Mouse (Mus musculus) lung, postnatal 4 days (tissue): ENCODE data around the gene Mark4.

ENCODE experiments used
- DNase-seq, 2 experiments: peaks; one replicate each; pipeline ENCODE4 v3.0.0; 2021

Gene Mark4

DNA sequence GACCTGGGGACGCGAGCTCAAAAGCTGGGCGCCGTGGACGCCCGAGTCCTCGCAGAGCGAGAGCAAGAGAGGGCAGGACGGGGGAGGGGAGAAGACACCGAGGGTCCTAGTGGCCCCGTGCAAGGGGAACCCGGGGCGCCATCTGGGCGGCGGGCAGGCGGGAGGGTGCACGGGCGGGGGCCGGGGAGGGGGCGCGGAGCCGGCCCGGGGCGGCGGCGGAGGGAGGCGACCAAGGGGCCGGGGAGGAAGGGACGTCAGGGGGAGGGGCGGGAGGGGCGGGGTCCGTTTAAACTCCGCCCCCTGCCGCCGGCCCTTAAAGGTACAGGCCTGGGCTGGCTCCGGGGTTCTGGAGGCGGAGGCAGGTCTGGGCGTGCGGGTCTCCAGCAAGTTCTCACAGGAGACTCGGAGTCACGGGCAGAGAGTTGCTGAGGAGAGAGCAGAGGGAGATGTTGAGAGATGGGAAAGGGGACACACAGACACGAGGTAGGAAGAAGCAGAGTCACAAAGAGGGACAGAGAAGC is at the start of gene Mark4:
Mark4 (minus strand) TSS at position 231 of the 521 bp plus-strand sequence.
- peak; percentile 83 to 85 for DNase-seq

DNA sequence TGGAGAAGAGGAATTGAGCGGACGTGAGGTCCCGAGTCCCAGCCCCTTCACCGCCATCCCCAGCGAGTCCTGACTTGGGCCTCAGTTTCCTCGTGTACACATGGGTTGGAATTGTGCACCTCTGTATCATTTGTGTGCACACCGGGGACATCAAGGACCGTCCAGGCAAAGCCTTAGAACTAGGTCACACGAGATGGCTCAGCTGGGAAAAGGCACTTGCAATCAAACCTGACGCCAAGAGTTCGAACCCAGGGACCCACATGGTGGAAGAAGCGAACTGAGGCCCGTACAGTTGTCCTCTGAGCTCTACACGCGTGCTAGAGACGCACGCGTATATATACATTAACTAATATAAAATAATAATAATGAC is 49.0 kb upstream of the Mark4 start:
- DNase-seq = no peak

DNA sequence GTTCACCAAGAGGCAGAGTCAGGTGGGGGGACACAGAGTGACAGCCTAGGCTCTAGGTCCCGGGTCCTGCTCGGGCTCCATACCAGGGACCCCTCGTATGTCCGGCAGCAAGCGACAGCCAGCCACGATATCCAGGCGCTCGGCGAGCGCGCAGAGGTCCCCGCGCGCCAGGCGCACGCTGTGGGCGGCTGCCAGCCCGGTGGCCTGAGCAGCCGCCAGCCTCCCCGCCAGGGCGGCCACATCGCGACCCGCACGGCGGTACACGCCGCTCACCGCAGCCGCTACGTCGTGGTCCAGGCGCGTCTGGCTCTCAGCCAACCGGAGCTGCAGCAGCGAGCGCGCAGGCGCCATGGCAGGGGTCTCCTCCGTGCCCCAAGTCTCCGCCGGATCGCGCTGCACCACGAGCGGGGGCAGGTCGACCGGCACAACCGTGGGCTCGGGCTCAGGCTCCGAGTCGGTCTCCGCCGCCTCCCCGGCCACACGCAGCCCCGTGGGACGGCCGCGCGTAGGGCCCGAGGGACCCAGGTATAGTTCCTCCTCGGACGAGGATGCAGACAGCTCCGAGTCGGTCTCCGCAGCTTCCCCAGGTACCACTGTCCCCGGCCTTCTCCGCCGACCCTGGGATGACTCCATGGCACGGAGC is 48.5 kb upstream of the Mark4 start:
- DNase-seq = peak; percentile 67 to 68

DNA sequence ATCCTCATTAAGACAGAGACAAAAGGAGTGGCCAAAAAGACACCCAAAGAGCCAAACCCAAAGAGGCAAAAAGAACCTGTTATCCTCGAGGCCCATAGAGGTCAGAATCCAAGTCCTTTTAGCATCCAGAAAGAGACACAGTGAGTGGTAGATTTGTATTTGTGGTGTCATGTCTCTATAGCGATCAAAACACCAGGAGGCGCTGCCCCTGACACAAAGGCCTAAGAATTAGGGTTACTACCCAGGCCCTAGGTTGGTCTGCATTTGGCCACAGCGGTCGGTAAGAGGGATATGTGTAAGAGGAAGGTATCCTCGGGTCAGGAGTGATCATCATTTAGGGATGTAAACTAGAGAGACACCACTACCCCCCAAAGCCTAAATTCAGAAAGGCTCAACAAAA is 47.7 kb upstream of the Mark4 start:
- DNase-seq = no peak

DNA sequence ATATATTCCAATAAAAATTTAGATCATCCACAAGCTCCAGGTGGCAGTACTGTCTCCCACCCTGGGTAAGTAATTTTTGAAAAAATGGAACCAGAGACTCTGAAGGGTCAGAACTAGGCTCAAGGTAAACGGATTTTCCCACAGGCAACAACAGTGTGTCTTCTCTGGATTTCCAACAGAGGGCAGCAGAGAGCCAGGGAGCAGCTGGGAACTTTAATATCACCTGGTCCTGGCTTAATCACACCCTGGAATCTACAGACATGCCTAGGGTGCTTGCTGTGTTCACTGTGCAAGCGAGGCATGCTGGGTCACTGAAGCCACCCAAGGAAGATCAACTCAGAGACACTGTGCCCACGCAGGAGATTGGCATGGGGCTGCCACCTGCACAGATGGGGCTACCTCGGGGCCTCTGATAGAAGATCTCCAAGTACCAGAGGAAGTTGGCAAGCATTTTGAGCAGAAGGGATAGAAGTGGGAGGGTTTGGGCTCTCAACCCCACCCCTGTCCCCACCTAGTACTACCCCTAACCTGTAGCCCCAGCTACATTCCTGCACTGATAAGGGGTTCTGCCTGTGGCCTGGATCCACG is 45.0 kb upstream of the Mark4 start:
- peak in 1 of 2 experiments; percentile 66 for DNase-seq

DNA sequence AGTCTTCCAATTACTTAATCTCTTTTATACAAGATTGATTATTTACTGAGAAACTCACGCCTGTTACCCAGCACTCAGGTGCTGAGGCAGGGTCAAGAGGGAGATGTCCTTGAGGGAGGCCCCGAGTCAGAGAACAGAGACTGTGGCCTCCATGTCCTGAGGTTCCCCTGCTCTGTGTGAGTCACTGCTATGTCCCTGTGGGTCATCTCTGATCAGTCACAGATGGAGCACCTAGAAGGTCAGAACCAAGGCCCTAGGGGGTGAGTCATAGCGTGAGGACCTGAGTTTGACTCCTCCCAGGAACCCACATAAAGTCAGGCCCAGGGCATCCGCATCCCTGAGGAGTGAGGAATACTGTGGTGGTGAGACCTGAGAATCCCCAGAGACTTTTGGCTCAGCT is 43.0 kb upstream of the Mark4 start:
- DNase-seq = no peak

DNA sequence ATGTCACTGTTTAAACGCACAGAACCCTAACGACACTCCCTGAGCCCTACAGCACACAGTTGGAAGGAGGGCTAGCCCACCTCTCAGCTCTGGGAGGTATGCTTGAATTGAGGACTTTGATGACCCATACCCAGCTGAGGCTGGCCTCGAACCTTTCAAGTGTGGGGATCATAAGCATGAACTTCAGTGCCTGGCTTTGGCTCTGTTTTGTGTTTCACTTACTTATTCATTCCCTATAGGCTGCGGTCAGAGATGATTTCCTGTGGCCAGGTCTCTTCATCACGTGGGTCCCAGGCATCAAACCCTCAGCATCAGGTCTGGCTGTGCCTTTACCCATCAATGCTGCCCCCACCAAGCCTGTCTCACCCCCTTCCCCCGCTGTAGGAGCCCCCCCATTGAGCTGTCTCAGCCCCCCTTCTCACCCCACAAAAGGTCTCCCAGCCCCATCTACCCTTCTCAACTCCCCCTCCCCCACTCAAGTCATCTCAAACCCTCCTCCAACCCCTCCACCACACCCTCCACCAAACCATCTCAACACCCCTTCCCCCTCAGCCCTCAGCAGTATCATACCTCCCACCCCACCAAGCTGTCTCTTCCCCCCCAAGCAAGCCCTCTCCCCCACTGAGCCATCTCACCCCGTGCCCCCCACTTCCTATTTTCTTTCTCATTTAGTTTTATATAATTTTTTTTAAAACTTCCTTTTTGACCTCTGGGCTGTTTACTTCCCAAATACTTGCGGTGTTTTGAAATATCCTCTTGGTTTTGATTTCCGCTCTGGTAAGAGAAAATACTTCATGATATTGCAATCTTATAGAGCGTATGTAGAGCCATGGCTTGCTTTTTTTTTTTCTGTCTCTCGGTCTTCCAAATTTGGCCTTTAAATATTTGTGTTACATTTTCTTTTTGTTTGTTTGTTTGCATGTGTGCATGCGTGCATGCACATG is 42.1 kb upstream of the Mark4 start:
- DNase-seq = no peak

DNA sequence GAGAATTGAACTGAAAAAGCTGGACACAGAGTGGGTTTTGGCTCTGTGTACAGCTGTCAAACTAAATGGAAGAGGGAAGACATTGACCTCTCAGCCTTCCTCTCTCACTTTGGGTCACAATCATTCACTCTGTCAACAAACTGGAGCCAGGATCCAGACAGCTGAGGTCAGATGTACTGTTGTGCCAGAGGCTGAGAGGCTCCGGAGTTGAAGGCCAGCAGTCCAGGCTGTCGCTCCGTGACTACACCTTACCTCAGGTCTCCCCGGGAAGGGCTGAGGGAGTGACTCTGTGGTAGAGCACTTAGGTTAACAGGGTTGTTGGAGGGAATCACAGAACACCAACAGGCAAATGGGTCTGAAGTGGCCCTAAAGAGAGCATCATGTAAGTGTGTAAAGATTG is 39.7 kb upstream of the Mark4 start:
- no peak for DNase-seq

DNA sequence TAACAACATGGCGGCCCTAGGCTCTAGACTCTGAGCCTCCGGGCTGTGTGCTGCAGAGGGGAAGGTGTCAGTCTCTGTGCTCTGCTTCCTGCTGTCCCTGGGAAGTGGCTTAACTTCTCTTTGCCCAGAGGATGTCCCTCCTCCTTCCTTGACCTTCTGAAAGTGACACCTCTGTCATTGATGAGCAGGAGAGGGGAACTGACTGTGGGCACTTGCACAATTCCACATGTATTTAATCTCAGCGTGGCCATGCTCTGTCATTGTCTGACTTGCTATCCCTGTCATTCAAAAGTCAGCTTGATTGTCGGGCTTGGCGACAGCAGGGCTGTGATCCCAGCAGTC is 37.6 kb upstream of the Mark4 start:
- DNase-seq = no peak

DNA sequence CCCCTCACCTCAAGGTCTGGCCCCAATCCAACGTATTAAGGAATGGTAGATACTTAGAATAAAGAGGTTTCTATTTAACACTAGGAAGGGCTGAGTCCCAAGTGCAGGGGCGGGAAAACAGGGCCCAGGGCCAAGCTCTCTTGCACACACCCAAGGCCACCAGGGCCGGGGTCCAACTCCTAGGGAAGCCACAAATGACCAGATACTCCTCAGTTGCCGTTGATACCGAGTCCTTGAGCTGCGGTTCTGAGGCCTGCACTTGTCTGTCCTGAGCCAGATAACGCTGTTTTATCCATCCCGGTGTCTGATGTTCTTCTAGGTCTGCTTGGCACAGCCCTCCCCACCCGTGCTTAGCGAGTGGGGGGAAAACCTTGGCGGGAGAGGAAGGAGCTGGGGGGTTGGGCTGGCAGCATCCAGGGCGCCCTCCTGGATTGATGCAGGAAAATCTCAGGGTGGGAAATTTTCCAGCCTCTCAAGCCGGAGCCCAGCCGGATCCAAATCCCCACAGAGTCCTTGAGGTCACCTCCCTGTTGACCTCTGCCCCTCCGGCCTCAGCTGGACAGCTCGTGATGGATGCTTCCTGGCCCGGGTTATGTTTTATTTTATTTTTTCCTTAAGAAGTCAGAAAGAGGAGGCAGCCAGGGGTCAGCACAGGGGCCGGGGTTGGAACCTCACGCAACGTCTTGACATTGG is 37.0 kb upstream of the Mark4 start:
- peak in 1 of 2 experiments; percentile 56 for DNase-seq

DNA sequence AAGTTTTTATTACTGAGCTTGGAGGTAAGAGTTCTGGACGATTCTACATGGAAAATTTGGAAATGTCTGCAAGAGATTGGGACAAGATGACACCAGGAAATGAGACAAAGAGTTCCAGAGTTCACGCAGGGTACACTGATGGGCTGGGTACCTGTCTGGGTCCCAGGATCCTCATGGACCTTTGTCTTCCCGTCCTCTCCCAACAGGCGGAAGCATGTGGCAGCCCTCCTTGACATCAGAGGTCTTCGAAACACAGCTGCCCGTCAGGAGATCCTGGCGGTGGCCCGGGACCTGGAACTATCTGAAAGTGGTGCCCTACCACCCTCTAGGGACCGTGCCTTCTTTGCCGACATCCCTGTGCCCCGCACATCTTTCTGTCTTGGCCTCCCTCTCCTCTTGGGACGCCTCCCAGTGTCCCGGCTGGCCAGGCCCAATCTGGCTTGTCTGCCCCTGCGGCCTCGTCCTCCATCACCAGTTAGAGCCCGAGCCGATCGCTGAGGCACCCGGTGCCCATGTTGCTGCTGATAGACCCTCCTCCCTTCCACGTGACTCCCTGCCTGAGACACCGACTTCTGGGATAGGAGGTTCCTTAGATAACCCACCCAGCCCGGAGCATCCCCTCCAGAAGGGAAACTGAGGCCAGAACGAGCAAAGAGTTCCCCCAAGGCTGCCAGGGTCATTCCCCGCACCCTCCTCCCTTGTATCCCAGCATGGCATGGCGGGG is 36.3 kb upstream of the Mark4 start:
- no peak for DNase-seq

DNA sequence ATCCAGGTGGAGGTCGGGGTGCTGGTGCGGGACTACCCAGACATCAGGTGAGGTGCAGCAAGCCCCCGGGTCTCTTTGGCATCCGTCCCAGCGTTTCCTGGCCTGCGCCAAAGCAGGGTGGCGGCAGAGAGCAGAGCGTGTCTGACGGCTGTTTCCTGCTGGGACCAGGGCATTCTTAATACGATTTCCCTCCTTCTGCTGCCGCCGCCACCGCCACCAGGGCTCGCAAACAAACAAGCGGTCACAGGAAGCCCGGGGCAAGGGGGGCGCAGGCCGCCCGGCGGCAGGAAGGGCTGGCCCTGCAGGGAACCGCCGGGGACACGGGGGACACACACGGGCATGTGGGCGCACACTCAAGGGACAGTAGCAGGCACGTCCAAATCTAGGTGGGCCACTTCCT is 33.1 kb upstream of the Mark4 start:
- peak; percentile 80 to 89 for DNase-seq

DNA sequence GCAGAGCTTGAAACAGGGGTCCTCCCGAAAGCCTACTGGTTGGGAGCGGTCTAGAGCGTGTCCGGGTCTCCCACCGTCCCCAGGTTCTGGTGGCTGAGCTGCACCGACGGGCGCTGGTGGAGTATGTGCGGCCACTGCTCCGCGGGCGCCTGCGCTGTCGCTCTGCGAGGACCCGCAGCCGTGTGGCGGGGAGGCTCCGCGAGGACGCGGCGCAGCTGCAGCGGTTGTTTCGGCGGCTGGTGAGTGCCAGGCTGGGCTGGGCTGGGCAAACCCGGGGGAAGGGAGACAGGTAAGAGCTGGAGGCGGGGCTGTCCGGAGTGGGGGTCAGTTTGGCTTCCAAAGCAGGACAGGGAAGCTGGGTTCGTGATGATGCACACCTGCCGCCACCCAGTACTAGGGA is 30.9 kb upstream of the Mark4 start:
- no peak for DNase-seq

DNA sequence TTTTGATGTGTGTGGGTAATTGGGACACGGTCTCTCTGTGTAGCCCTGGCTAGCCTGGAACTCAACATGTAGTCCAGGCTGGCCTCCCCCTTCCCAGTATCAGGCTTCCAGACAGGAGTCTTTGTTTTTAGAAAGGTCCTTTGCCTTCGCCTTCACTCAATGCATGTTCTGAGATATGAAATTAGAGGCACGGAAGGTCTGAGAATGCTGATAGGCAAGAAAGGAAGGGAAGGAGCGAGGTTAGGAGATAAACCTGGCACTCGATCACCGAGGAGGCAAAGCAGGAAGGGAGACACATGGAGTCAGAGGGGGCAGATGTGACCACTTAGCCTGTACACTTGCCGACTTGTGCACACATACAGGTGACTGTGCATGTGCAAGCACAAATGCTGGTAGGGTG is 27.9 kb upstream of the Mark4 start:
- DNase-seq = no peak

DNA sequence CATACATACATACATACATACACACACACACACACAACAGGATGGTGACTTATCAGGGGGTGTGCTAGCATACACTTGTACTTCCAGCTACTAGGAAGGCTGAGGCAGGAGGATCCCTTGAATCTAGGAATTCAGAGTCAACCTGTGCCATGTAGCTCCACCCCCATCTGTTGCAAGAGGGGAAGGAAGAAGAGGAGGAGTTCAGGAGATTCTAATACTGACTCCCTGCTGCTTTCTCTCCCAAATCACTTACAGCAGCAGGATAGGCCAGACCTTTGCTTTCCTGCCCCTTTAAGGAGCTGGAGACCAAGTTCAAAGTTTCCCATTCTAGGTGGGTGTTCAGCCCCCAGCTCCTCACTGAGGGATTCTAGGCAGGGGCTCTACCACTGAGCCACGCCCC is 26.9 kb upstream of the Mark4 start:
- DNase-seq = no peak

DNA sequence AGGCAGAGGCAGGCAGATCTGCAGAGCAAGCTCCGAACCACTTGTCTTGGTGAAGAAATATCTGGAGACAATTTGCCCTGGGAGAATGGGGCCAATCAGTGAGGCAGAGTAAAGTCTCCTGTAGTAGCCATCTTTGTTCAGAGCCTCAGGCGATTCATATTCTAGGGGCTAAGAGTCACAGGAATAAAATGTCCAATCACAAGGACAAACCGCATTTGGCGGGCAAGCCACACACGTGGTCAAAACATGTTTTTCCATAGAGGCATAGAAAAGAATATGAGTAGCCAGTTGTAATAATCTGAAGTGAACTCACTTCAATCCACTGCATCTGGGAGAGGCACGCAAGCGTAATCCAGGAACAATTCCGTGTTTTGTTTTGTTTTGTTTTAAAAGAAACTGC is 24.7 kb upstream of the Mark4 start:
- no peak for DNase-seq

DNA sequence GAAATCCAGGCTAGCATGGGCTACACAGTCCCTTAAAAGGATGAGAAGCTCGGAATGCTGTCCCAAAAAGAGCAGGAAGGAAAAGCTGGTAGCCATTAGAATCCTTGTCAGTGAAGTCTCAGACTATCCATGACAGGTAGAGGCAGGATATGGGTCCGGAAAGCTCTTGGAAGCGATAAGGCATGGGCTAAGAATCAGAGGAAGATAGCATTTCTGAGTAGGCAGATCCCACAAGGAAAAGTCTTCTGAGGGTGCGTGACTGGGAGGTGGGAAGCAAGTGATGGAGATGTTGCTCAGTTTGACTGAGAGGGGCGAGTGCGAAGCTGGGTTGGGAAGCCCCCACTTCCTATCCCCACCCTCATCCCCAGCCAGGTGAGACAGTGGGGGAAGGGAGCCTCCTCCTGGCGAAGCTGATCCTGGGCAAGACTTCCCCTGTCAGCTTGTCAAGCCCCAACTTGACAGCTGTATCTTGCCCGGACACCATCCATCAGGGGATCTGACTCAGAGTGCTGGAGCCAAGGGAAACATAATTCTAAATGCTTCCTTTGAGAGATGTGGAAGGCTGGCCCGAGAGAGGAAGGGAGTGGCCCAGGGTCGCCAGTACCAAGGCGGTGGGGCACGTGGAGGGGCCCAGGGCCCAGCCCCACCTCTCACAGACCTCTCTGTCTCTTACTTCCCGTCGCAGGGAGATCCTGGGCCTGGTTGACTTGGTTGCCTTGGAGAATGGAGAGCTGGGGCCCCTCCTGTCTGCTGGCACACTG is 19.2 kb upstream of the Mark4 start:
- peak in 1 of 2 experiments; percentile 56 for DNase-seq

DNA sequence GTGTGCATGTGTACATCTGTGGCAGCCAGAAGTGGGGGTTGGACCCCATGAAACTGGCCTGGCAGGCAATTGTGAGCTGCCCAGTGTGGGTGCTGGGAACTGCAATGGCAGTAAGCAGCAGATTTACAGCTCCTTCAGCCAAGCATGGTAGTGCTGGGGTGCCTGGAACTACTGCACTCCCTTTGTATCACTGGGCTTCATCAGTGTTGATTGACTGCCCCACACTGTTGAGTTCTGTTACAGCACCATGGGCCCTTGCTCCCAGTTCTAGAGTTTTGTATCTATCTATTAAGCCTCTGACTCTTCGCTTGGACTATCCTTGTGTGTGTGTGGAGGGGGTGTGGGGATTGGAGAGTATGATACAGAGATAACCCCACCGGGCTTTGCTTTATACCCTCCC is 18.5 kb upstream of the Mark4 start:
- no peak for DNase-seq

DNA sequence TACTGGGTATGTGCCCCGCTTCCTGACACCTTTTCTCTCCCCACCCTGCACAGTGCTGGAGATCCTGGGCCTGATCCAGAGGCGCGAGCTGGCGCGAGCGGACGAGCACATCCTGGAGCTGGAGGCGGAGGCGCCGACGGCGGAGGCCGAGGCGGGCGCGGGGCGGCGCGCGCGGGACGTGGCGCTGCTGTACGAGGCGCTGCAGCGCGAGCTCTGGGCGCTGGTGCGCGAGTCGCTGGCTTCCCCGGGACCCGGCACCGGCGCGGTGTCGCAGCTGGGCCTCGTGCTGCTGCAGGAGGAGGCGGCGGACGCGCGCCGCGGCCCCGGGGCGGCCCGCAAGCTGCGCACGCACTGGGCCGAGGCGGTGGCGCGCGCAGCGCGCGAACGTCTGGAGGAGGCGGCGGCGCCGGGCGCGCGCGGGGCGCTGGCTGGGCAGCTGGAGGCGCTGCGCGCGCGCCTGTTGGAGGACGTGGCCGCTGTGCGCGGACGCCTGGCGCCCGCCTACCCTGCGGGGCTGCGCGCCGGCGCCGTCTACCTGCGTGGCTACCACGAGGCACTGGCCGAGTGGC is 15.3 kb upstream of the Mark4 start:
- peak; percentile 78 to 91 for DNase-seq

DNA sequence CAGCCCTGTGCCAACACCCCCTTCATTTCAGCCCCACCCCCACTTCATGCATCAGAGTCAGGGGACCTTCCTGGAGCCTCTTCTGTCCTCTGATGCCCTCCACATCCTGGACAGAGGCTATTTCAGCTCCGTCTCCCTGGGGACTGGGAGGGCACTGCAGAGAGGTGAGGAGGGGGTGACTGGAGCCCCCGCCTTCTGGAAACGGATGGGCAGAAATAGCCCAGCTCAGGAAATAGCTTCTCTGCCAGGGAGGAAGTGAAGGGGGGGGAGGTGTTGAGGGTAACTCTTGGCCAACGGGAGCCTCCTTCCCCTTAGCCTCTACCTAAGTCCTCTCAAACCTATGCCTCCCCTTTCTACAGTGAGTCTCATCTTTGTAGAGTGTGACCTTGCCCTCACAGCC is 13.8 kb upstream of the Mark4 start:
- peak; percentile 62 to 72 for DNase-seq

DNA sequence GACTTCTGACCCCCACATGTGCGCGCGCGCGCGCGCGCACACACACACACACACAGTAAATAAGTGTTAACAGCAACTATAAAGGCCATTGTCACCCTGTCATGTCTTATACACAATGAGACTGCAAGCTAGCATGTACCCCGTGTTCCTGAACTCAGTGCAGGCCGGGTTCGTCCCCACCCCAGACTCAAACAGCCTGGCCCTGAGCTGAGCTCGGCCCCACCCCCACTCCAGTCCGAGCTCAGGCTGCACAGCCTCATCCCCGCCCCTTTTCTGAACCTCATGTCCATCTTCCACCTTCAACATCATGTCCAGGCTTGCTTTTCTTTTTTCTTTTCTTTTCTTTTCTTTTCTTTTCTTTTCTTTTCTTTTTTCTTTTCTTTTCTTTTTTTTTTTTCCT is 11.7 kb upstream of the Mark4 start:
- no peak for DNase-seq
